Mouse (Mus musculus): ENCODE results near the gene Olfr222. TPM values are rescaled to one million over a fixed set of nuclear protein-coding genes. Genes with fewer than 3 reads are reported as not detected.

The Olfr222 gene
- polyA plus RNA-seq, 1 experiment from 2014 or later = not detected

DNA sequence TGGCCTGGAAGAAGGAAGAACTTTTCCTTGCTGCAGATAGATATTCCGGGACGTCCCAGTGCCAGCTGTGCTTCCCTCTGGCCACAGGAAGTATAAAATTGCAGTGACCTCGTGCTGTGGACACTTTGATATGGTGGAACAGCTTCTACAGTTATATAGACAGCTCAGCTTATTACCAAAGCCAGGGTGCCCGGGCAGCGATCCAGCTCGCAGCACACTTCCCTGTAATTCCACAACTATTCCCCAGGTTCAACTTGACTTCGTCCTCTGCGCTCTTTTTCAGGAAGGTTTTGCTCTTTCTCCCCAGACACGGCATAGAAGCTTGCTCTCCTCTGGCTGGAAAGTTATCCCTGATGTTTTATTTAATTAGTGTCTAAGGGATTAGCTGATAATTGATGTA, 309 bp downstream of the Olfr222 start:
- H3K27me3 ChIP-seq (ENCODE audit: insufficient read depth, poor library complexity, severe bottlenecking) = no peaks in the 10 kb centered on the region
- no peaks in the 10 kb centered on the region for H3K9me3 ChIP-seq
- H3K4me1 ChIP-seq (replicated peaks) = no peaks in the 10 kb centered on the region
- DNase-seq (ENCODE audit: low spot score) = no peak
- H3K36me3 ChIP-seq = no peaks in the 10 kb centered on the region
- no peak overlapping the region for H3K4me3 ChIP-seq
- 72% methylated on average over 9 of the region's 9 CpGs for WGBS
- no peak overlapping the region for H3K27ac ChIP-seq

DNA sequence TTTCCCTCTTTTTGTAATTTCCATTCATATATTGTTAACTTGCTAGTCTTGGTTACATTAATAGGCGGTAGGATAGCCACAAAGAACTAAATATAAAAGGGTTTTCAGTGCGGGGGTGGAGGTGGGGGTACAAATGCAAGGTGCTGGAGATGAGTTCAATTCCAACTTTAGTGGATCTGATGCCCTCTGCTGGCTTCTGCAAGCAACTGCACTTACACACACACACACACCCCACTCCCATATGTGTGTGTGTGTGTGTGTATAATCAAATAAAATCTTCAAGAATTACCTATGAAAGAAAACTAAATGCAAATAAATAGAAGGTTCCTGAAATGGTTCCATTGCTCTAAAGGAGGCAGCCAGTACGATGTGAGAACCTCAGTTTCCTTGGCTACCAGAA, 6.7 kb downstream of the Olfr222 start:
- 62% methylated on average over 3 of the region's 3 CpGs for WGBS
- no peak overlapping the region for H3K4me3 ChIP-seq
- H3K27me3 ChIP-seq (ENCODE audit: insufficient read depth, poor library complexity, severe bottlenecking) = no peaks in the 10 kb centered on the region
- no peak for DNase-seq (ENCODE audit: low spot score)
- no peaks in the 10 kb centered on the region for H3K36me3 ChIP-seq
- H3K9me3 ChIP-seq = no peaks in the 10 kb centered on the region
- H3K4me1 ChIP-seq (replicated peaks) = no peaks in the 10 kb centered on the region
- no peak overlapping the region for H3K27ac ChIP-seq

DNA sequence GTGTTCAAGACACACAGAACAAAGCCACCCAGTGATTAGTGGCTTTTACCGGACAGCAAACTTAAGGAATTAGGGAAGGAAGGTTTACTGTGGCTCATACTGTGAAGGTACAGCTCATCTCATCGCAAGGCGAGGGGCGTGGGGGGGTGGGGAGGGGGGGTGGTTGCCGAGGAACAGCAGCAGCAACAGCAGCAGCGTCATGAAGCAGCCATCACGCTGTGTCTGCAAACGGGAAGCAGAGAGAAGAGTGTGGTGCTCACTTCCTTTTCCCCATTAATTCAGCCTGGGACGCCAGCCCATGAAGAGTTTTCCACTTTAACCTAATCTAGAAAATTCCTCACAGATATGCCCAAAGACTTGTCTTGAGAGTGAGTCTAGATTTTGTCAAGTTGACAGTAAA, 13.2 kb downstream of the Olfr222 start:
- no peaks in the 10 kb centered on the region for H3K4me1 ChIP-seq (replicated peaks)
- no peak for DNase-seq (ENCODE audit: low spot score)
- WGBS = 78% methylated on average over 9 of the region's 9 CpGs
- H3K9me3 ChIP-seq = no peaks in the 10 kb centered on the region
- H3K27ac ChIP-seq = no peak overlapping the region
- no peaks in the 10 kb centered on the region for H3K27me3 ChIP-seq (ENCODE audit: insufficient read depth, poor library complexity, severe bottlenecking)
- H3K4me3 ChIP-seq = no peak overlapping the region
- H3K36me3 ChIP-seq = no peaks in the 10 kb centered on the region

DNA sequence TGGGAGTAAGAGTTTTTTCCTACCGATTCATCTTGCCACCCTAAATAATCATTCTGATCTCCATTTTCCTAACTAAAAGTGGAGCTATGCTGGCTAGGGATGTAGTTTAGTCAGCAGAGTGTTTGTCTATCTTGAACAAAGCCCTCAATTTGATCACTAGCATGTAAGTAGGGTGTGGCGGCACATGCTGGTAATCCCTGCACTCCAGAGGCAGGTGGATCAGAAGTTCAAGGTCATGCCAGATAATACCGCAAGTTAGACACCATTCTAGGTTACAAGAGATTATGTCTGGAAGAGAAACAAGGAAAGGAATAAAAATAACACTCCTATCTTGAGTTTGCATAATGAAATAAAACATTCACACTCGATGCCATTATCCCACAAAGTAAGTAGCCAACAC, 13.7 kb downstream of the Olfr222 start:
- Histone ChIP-seq H3K27me3 (ENCODE audit: insufficient read depth, poor library complexity, severe bottlenecking) (no peaks in the 10 kb centered on the region), H3K27ac (no peak overlapping the region), H3K4me1 (replicated peaks) (no peaks in the 10 kb centered on the region), H3K9me3 (no peaks in the 10 kb centered on the region), H3K36me3 (no peaks in the 10 kb centered on the region), H3K4me3 (no peak overlapping the region)
- WGBS = 93% methylated on average over 4 of the region's 4 CpGs
- no peak for DNase-seq (ENCODE audit: low spot score)

DNA sequence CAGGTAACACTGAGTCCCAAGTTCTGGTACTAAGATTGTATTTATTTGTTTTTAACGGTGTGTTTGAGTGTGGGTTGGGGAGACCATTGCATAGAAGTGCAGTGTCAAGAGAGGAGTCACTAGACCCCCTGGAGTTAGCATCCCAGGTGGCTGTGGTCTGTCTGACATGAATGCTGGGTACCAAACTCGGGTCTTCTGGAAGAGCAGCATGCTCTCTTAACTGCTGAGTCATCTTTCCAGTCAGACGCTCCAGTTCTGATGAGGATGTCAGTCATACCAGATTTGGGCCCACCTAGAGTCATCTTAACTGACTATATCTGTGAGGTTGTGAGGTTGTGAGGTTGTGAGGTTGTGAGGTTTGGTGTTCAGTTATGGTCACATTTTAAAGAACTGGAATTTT, 15.1 kb downstream of the Olfr222 start:
- Histone ChIP-seq H3K9me3 (no peaks in the 10 kb centered on the region), H3K4me3 (no peak overlapping the region), H3K36me3 (no peaks in the 10 kb centered on the region), H3K27me3 (ENCODE audit: insufficient read depth, poor library complexity, severe bottlenecking) (no peaks in the 10 kb centered on the region), H3K4me1 (replicated peaks) (no peaks in the 10 kb centered on the region), H3K27ac (no peak overlapping the region)
- WGBS = 76% methylated on average over 3 of the region's 3 CpGs
- no peak for DNase-seq (ENCODE audit: low spot score)

DNA sequence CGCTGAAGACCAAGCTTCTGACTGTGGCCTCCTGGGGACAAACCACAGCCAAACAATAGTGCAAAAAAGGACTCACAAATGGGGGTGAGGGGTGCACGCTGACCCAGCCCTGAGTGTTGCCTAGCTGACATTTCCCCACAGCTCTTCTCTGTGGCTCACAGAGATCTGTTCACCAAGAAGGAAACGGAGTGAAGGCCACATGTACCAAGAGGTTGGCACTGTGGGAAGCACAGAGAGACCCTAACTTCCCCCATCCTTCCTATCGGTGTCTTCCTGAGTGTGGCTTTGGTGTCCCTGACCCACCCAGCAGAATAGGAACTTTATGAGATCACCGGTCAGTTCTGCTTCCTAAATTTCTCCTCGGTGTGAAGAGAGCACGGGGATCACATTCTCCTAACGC, 21.5 kb downstream of the Olfr222 start:
- no peak overlapping the region for H3K4me3 ChIP-seq
- H3K9me3 ChIP-seq = no peaks in the 10 kb centered on the region
- no peak for DNase-seq (ENCODE audit: low spot score)
- no peaks in the 10 kb centered on the region for H3K36me3 ChIP-seq
- H3K27ac ChIP-seq = no peak overlapping the region
- WGBS = 81% methylated on average over 8 of the region's 8 CpGs
- no peaks in the 10 kb centered on the region for H3K27me3 ChIP-seq (ENCODE audit: insufficient read depth, poor library complexity, severe bottlenecking)
- 0 out of 2 replicates have a peak, but pooled peaks cover 2% of the 10 kb centered on the region for H3K4me1 ChIP-seq (replicated peaks)

DNA sequence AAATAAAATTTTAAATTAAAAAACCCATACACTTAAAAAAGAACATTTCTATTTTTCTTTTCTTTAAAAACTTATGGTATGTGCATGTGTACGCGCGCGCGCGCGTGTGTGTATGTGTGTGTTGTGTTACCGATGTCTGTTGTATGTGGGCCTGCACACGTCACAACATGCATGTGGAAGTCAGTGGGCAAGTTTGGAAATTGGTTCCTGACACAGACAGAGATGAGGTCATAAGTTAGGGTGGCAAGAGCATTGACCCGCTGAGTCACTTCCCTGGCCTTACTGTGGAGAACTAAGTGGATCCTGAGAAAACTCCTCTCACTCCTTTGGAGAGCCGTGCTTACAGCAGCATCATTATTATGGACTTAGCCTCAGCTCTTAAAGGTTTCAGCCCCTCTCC, 21.9 kb downstream of the Olfr222 start:
- Histone ChIP-seq H3K36me3 (no peaks in the 10 kb centered on the region), H3K27me3 (ENCODE audit: insufficient read depth, poor library complexity, severe bottlenecking) (no peaks in the 10 kb centered on the region), H3K4me3 (no peak overlapping the region), H3K27ac (no peak overlapping the region), H3K4me1 (replicated peaks) (0 out of 2 replicates have a peak, but pooled peaks cover 2% of the 10 kb centered on the region), H3K9me3 (no peaks in the 10 kb centered on the region)
- WGBS = 93% methylated on average over 11 of the region's 11 CpGs
- DNase-seq (ENCODE audit: low spot score) = no peak

DNA sequence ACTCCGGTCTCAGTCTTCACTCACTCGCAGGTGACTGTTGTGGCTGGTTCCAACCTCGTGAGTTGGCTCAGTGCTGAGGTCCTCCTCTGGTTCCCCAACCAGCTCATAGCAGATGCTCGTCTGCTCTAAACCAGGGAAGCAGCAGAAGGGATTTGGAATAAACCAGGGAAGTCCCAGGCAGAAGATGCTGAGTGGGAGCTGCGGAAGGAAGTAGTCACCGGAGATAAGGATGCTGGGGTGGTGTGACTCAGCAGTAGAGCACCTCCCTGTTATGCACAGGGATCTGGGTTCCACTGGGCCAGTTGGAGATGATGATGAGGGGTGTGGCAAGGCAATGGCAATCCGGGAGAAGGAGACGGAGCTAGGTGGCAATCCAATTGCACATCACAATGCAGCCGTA, 32.0 kb downstream of the Olfr222 start:
- H3K4me3 ChIP-seq = no peak overlapping the region

DNA sequence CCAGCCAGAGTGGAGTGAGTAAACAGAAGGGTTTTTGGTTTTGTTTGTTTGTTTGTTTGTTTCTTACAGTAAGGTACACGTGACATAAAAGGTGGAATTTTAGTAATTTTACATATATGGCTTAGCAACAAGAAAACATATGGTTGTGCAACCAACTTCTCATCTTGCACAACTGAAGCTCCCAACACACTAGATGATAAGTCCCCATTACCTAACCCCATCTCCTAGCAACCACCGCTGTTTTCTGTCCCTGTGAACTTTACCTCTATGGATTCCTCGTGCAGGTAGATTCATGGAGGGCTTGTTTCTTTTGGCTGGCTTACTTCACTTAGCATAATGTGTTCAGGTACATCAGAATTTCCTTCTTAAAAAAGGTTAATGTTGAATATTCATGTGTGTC, 32.7 kb downstream of the Olfr222 start:
- Histone ChIP-seq H3K4me3 (no peak overlapping the region), H3K27ac (no peak overlapping the region), H3K9me3 (no peaks in the 10 kb centered on the region), H3K4me1 (replicated peaks) (no peaks in the 10 kb centered on the region), H3K36me3 (no peaks in the 10 kb centered on the region), H3K27me3 (ENCODE audit: insufficient read depth, poor library complexity, severe bottlenecking) (0 out of 2 replicates have a peak, but pooled peaks cover 1% of the 10 kb centered on the region)
- WGBS = 85% methylated on average over 3 of the region's 3 CpGs
- no peak for DNase-seq (ENCODE audit: low spot score)

More for the DNA sequence above, 32.0 kb downstream of the Olfr222 start:
- WGBS = 89% methylated on average over 9 of the region's 9 CpGs
- no peaks in the 10 kb centered on the region for H3K36me3 ChIP-seq
- H3K4me1 ChIP-seq (replicated peaks) = no peaks in the 10 kb centered on the region
- H3K27ac ChIP-seq = no peak overlapping the region
- 0 out of 2 replicates have a peak, but pooled peaks cover 6% of the 10 kb centered on the region for H3K27me3 ChIP-seq (ENCODE audit: insufficient read depth, poor library complexity, severe bottlenecking)
- no peaks in the 10 kb centered on the region for H3K9me3 ChIP-seq
- no peak for DNase-seq (ENCODE audit: low spot score)

DNA sequence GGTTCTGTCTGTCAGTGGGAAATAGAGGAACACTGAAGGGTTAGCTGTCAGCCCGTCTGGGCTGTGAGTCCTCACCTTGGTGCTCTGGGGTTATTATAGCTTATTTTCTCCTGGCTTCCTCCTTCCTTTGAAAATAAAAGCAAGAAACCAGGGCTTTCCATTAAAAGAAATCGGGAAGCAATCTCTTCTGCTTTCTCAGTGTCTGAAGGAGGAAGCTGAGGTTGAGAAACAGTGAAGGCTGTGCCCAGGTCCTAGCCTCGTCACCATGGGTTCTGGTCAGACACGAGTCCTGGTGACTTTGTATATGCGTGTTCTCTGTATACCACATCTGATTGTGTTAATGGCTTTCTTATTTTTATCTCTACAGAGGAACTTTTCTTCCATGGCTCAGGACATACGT, 33.6 kb downstream of the Olfr222 start:
- H3K27ac ChIP-seq = no peak overlapping the region
- DNase-seq (ENCODE audit: low spot score) = no peak
- no peaks in the 10 kb centered on the region for H3K27me3 ChIP-seq (ENCODE audit: insufficient read depth, poor library complexity, severe bottlenecking)
- H3K9me3 ChIP-seq = no peaks in the 10 kb centered on the region
- WGBS = 85% methylated on average over 6 of the region's 6 CpGs
- no peaks in the 10 kb centered on the region for H3K4me1 ChIP-seq (replicated peaks)
- H3K4me3 ChIP-seq = no peak overlapping the region
- H3K36me3 ChIP-seq = no peaks in the 10 kb centered on the region

DNA sequence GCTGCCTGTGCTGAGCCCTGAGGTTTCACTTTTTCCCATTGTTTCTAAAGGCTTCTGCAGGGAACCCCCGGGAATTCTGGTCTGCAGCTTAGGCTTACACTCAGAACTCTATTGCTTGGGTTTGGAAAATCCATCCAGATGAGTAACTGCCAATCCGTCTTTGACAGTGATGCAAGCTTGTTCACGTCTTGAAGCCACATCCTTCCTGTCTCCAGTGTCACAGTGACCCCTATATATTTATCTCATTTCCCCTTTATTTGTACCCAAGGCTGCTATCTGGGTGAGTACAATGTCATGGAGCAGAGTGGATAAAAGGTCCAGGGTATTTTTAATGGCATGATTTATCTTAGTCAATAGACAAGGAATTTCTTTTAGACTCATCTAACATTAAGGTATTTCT, 34.7 kb downstream of the Olfr222 start, which contains the start of gene Nlrp3:
TSS of gene Nlrp3 (plus strand) at position 245 of the 400 bp plus-strand sequence.
- Histone ChIP-seq H3K36me3 (no peaks in the 10 kb centered on the region), H3K27ac (no peak within 1 kb of the TSS), H3K27me3 (ENCODE audit: insufficient read depth, poor library complexity, severe bottlenecking) (no peaks in the 10 kb centered on the region), H3K4me3 (no peak within 1 kb of the TSS), H3K9me3 (no peaks in the 10 kb centered on the region), H3K4me1 (replicated peaks) (no peaks in the 10 kb centered on the region)
- 66% methylated on average over 3 of the region's 3 CpGs for WGBS
- DNase-seq (ENCODE audit: low spot score) = no peak

DNA sequence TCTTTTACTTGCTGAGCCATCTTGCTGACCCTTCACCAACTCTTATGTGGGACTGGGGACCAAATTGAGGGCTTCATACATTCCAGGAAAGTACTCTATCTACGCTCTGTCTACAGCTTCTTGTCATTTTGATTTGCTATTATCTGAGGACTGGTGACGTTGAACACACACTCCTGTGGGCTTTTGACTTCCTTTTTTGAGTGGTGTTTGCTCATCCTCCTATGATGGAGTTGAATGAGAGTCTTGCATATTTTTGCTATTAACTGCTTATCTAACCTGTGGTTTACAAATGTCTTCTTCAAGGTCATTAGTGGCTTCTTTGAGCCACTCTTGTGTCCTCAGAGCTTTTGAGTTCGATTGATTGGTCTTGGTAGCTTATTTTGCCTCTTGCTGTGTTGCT, 35.9 kb downstream of the Olfr222 start:
- 84% methylated on average over 3 of the region's 3 CpGs for WGBS
- Histone ChIP-seq H3K36me3 (no peaks in the 10 kb centered on the region), H3K27me3 (ENCODE audit: insufficient read depth, poor library complexity, severe bottlenecking) (no peaks in the 10 kb centered on the region), H3K4me1 (replicated peaks) (no peaks in the 10 kb centered on the region), H3K4me3 (no peak overlapping the region), H3K27ac (no peak overlapping the region), H3K9me3 (no peaks in the 10 kb centered on the region)
- no peak for DNase-seq (ENCODE audit: low spot score)

DNA sequence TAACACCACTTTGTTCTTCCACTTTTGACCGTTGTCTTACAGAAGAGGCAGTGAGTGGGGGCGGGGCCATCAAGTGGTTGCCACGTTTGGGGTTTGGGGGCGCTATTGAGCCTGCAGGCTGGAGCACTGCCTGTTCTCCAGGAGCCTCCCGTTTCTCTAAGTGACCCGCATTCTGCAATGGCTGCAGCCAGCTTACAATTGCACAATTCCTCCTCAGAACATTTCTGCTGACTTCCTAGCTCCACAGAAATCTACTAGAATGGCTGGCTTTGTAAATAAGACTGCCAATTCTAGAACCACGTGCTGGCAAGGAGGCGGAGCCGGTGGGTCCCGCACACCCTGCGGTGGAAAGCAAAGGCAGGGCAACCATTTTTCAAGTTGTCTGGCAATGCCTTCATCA, 37.6 kb downstream of the Olfr222 start:
- H3K27ac ChIP-seq = no peak overlapping the region
- DNase-seq (ENCODE audit: low spot score) = no peak

More for the DNA sequence above, 37.6 kb downstream of the Olfr222 start:
- H3K9me3 ChIP-seq = no peaks in the 10 kb centered on the region
- H3K27me3 ChIP-seq (ENCODE audit: insufficient read depth, poor library complexity, severe bottlenecking) = no peaks in the 10 kb centered on the region
- no peak overlapping the region for H3K4me3 ChIP-seq
- WGBS = 48% methylated on average over 11 of the region's 11 CpGs
- no peaks in the 10 kb centered on the region for H3K36me3 ChIP-seq
- no peaks in the 10 kb centered on the region for H3K4me1 ChIP-seq (replicated peaks)

All from hindbrain, embryonic 10.5 days (tissue).